Mouse (Mus musculus): ENCODE results near the gene Gtf3c6.

GRCm38 (mm10) chr10:40292640-40293039, 34.7 kb upstream of the Gtf3c6 start:
- TF ChIP-seq POLR2A (IDR thresholded peaks at IDR 0.05; ENCODE audit: low read depth, low read length) (no peak), CTCF (IDR thresholded peaks at IDR 0.05; ENCODE audit: extremely low read depth, insufficient read depth, insufficient read length, insufficient replicate concordance) (no peak)

Data from spleen, adult 2 months (tissue).